Mouse (Mus musculus) thymus, postnatal 25 days (tissue): ENCODE measurements around the gene Ntrk3.

Experiments used
- DNase-seq: peaks from one replicate; pipeline ENCODE4 v3.0.0; 2022

Gene Ntrk3

DNA sequence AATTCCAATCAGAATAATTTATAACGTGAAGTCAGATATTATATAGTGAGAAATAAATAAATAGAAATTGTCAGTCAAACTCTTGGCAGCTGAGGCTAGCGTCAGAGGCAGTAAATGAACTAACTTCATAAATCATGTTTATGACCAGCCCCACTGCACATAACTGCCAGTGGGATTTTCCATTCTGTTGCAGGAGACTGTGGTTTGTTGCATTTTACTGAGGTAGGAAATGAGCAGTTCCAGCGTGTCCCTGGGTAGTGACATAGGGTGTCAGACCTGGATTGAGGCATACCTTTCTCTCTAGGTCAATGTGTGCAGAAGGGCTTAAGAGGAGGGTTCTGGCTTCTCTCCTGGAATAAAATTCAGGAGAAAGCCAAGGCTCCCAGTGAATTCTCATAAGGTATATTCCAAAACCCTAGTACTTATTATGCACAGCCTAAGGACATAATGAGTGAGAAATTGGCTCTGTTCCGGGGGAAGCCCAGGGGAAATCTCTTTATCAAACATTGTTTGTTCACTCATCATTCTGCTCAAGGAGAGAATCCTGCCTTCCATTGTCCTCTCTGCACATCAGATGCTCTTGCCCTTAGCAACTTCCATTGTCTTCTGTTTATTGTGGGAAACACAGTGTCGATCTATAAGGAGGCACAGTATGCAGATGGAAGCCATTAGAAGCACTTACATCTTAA lies 565.4 kb downstream of the Ntrk3 start:
- DNase-seq: no peak

DNA sequence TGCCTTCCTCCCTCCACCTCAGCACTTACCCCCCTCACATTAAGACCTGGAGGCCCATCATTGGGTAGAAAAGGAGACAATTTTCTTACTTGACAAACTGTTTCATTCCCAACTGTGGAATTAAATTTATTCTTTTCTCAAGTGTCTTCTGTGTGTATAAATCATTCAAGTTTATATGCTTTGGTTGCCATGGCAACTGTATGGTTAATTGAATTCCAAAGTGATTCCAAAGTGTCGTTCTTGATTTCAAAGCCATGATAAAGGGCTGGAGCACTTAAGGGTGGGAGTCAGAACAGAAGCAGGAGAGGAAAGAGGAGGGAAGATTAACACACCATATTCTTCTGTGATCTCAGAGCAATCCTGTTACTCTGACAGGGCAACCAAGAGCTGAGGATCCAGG lies 572.3 kb downstream of the Ntrk3 start:
- no peak for DNase-seq

DNA sequence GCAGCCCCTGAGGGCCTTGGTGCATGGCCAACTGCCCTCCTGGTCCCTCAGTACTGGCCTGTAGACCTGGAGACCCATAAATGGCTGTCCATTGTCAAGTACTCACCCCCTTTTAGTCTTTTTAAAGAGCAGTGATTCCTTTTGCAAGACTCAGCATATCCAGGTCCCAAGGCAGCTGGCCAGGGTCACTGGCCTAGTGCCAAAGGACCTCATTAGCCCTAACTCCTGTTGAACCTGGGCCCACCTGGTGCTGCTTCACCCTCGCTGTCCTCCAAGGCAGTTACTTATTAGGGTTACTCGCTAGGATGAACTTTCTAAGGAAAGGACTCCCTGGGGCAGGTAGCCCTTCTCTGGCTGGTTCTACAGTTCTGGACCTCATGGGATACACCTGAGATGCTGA lies 579.9 kb downstream of the Ntrk3 start:
- no peak for DNase-seq

DNA sequence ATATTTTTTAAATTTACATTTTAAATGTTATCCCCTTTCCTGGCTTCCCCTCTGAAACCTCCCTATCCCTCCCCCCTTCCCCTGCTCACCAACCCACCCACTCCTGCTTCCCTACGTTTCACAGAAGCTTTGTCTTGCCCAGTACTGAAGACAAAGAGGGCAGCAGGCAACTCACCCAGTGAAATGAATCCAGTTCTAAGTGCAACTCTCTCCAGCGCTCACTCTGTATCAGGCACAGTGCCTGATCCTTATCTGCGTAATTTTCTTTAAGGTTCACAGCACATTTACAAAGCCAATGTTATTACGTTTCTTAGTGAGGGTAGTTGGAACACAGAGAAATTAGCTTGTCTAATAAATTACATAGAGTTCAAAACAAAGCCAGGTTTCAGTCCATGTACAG lies 592.6 kb downstream of the Ntrk3 start:
- DNase-seq: no peak

- no peak for DNase-seq
These were observed 593.0 kb downstream of the Ntrk3 start for GRCm38 (mm10) chr7:78144849-78145248.

GRCm38 (mm10) chr7:78129966-78130365 lies 607.8 kb downstream of the Ntrk3 start:
- DNase-seq: no peak
